Mouse (Mus musculus): Measurements from ENCODE around the gene Kcnk12. TPM values are rescaled to one million over a fixed set of nuclear protein-coding genes. Genes with fewer than 3 reads are reported as not detected.

The Kcnk12 gene
- total RNA-seq, 2 experiments from 2014 or later, result 21.0 to 23.1 TPM

GRCm38 (mm10) chr17:87724727-87725126 lies 73.1 kb downstream of the Kcnk12 start:
- no peak for DNase-seq (ENCODE audit: low spot score in 2 of 2)

- DNase-seq (ENCODE audit: low spot score in 2 of 2), result no peak
Measured at GRCm38 (mm10) chr17:87700101-87700500, 97.7 kb downstream of the Kcnk12 start.

GRCm38 (mm10) chr17:87698996-87699765 lies 98.6 kb downstream of the Kcnk12 start:
- no peak for DNase-seq (ENCODE audit: low spot score in 2 of 2)

GRCm38 (mm10) chr17:87696814-87697213 lies 101.0 kb downstream of the Kcnk12 start:
- DNase-seq (ENCODE audit: low spot score in 2 of 2), result no peak

GRCm38 (mm10) chr17:87695874-87696465 lies 101.8 kb downstream of the Kcnk12 start:
- no peak for DNase-seq (ENCODE audit: low spot score in 2 of 2)

Other genes with a start within 250 kb of the Kcnk12 start
- gene Epcam, start 162.0 kb downstream of the Kcnk12 start, total RNA-seq (2021), result 1 to 10 TPM in 1 of 2 experiments, under 1 TPM in 1; 0.25 to 1.3 TPM
- 10 to 100 TPM; 29.9 to 30.9 TPM for gene Msh2, start 125.7 kb downstream of the Kcnk12 start, total RNA-seq (2021)
- not detected for gene Rpl36-ps4, start 123.0 kb upstream of the Kcnk12 start, total RNA-seq (2021)
- 10 to 100 TPM; 16.0 to 16.4 TPM for gene Msh6, start 177.1 kb upstream of the Kcnk12 start, total RNA-seq (2021)